Mouse (Mus musculus) Patski (cell line): Measurements from ENCODE around the gene Cuedc2. TPM values are rescaled to one million over a fixed set of nuclear protein-coding genes. Genes with fewer than 3 reads are reported as not detected.

Experiments used
- ATAC-seq: fragments of 100-300 bp; one replicate; pipeline ENCODE4 v1.8.0; 2021
- CTCF ChIA-PET: fragments of 350-600 bp; sonication (Branson Sonifier 250); formaldehyde crosslinking; loops from one replicate; lab custom pipeline; 2022; ENCODE audit warnings: inconsistent platforms; lab: Charles Lee
- POLR2A ChIA-PET: fragments of 350-600 bp; sonication (Branson Sonifier 250); formaldehyde crosslinking; loops from one replicate; lab custom pipeline; 2022; ENCODE audit warnings: antibody characterized with exemption, inconsistent platforms; lab: Charles Lee
- DNase-seq: peaks from one replicate; pipeline ENCODE4 v3.0.0-alpha.2; 2011; ENCODE audit warnings: low read depth, low spot score
- H3K27me3 ChIP-seq: fragments of 371-371 bp; one replicate; pipeline ENCODE4 v1.5.1; 2021
- CTCF ChIP-seq: fragments of 100-300 bp; IDR thresholded peaks from one replicate; pipeline ENCODE4 v1.5.1; 2021
- in situ Hi-C: fragments of 300-500 bp; cut with MboI; formaldehyde crosslinking; loops from 3 replicates; pipeline ENCODE4 v1.11.1; 2018; ENCODE audit warnings: low pct_unique_long_range_greater_than_20kb, mixed read lengths
- polyA plus RNA-seq: library from polyadenylated mRNA; unstranded; gene quantifications from one replicate; pipeline ENCODE4 v1.2.3, GENCODE M21; 2021

Gene Cuedc2
- polyA plus RNA-seq, 1 experiment from 2014 or later: 264 TPM

- peaks cover 14% of the 10 kb centered on the region for H3K27me3 ChIP-seq
- TF ChIP-seq CTCF: no peak
- DNase-seq: no peak
- ATAC-seq: no peak
- in situ Hi-C loops: no loop called here
- ChIA-PET POLR2A (interaction anchor here (1.4 to 1.9 kb wide), 4 partner anchors 8 to 13 kb away, joined by 4 to 7 read pairs (median 5); partner anchors contain the start of gene Fbxl15), CTCF (interaction anchor here (0.8 to 1.1 kb wide), 3 partner anchors 9 to 13 kb away, joined by 3 read pairs; partner anchors contain the start of genes Fbxl15 and Nfkb2)
Observed at GRCm38 (mm10) chr19:46314872-46315742, 23.4 kb downstream of the Cuedc2 start.

GRCm38 (mm10) chr19:46314151-46314601 is 24.3 kb downstream of the Cuedc2 start:
- POLR2A ChIA-PET: interaction anchor here (0.6 to 1.9 kb wide), 4 partner anchors 8 to 14 kb away, joined by 3 to 7 read pairs (median 4); partner anchors contain the start of gene Fbxl15
- H3K27me3 ChIP-seq: peaks cover 14% of the 10 kb centered on the region
- ATAC-seq (no peak), DNase-seq (no peak)
- in situ Hi-C loops: no loop called here
- CTCF ChIA-PET: interaction anchor here (0.9 to 1.4 kb wide), 3 partner anchors 8 to 14 kb away, joined by 3 to 4 read pairs (median 3); partner anchors contain the start of gene Fbxl15
- no peak for TF ChIP-seq CTCF

GRCm38 (mm10) chr19:46313591-46313990 is 24.9 kb downstream of the Cuedc2 start:
- ATAC-seq (no peak), DNase-seq (no peak)
- H3K27me3 ChIP-seq: peaks cover 11% of the 10 kb centered on the region
- ChIA-PET POLR2A (interaction anchor here (0.6 kb wide), 1 partner anchor 9 kb away, joined by 3 read pairs; no protein-coding TSS in a partner anchor), CTCF (interaction anchor here (1.4 kb wide), 1 partner anchor 14 kb away, joined by 4 read pairs; the partner anchor contains the start of gene Fbxl15)
- TF ChIP-seq CTCF: no peak
- in situ Hi-C loops: no loop called here

- peaks cover 9% of the 10 kb centered on the region for H3K27me3 ChIP-seq
- DNase-seq: no peak
Observed at GRCm38 (mm10) chr19:46313116-46313515, 25.4 kb downstream of the Cuedc2 start.

GRCm38 (mm10) chr19:46312566-46312965 is 25.9 kb downstream of the Cuedc2 start:
- no peak for ATAC-seq
- in situ Hi-C loops: no loop called here
- ChIA-PET CTCF (interaction anchor here (1.4 kb wide), 1 partner anchor 15 kb away, joined by 4 read pairs; the partner anchor contains the start of gene Fbxl15), POLR2A (no interaction called here)
- no peak for TF ChIP-seq CTCF
- no peak for DNase-seq
- H3K27me3 ChIP-seq: peaks cover 9% of the 10 kb centered on the region

More at GRCm38 (mm10) chr19:46313116-46313515, 25.4 kb downstream of the Cuedc2 start:
- CTCF ChIA-PET: interaction anchor here (1.4 kb wide), 1 partner anchor 15 kb away, joined by 4 read pairs; the partner anchor contains the start of gene Fbxl15
- TF ChIP-seq CTCF: no peak
- POLR2A ChIA-PET: no interaction called here
- no peak for ATAC-seq
- in situ Hi-C loops: no loop called here

- no peak for TF ChIP-seq CTCF
Observed at GRCm38 (mm10) chr19:46311341-46311740, 27.2 kb downstream of the Cuedc2 start.

GRCm38 (mm10) chr19:46310312-46310865 is 28.1 kb downstream of the Cuedc2 start:
- CTCF ChIA-PET: interaction anchor here (1.2 to 2.2 kb wide), 3 partner anchors 18 to 46 kb away, joined by 3 to 8 read pairs (median 4); partner anchors contain the start of gene Fbxl15
- TF ChIP-seq CTCF: no peak
- in situ Hi-C loops: no loop called here
- DNase-seq: no peak
- POLR2A ChIA-PET: interaction anchor here (1.4 kb wide), 1 partner anchor 9 kb away, joined by 4 read pairs; no protein-coding TSS in a partner anchor
- H3K27me3 ChIP-seq: no peaks in the 10 kb centered on the region
- ATAC-seq: no peak

More at GRCm38 (mm10) chr19:46311341-46311740, 27.2 kb downstream of the Cuedc2 start:
- DNase-seq (no peak), ATAC-seq (no peak)
- in situ Hi-C loops: no loop called here
- POLR2A ChIA-PET: interaction anchor here (1.4 kb wide), 1 partner anchor 9 kb away, joined by 4 read pairs; no protein-coding TSS in a partner anchor
- CTCF ChIA-PET: no interaction called here
- H3K27me3 ChIP-seq: no peaks in the 10 kb centered on the region

GRCm38 (mm10) chr19:46309651-46310305 is 28.7 kb downstream of the Cuedc2 start:
- TF ChIP-seq CTCF: no peak
- DNase-seq (no peak), ATAC-seq (no peak)
- in situ Hi-C loops: no loop called here
- CTCF ChIA-PET: interaction anchor here (0.7 to 2.2 kb wide), 6 partner anchors 9 to 234 kb away, joined by 3 to 8 read pairs (median 4); partner anchors contain the start of genes Fbxl15 and Nolc1
- POLR2A ChIA-PET: interaction anchor here (0.6 to 1.4 kb wide), 2 partner anchors 10 to 756 kb away, joined by 3 to 4 read pairs; no protein-coding TSS in a partner anchor
- no peaks in the 10 kb centered on the region for H3K27me3 ChIP-seq

- in situ Hi-C loops: no loop called here
- DNase-seq (no peak), ATAC-seq (no peak)
- POLR2A ChIA-PET: interaction anchor here (0.6 kb wide), 1 partner anchor 757 kb away, joined by 3 read pairs; no protein-coding TSS in a partner anchor
- CTCF ChIA-PET: interaction anchor here (0.7 to 2.2 kb wide), 6 partner anchors 10 to 233 kb away, joined by 3 to 8 read pairs (median 4); partner anchors contain the start of genes Fbxl15 and Nolc1
- no peaks in the 10 kb centered on the region for H3K27me3 ChIP-seq
- no peak for TF ChIP-seq CTCF
Observed at GRCm38 (mm10) chr19:46308706-46309435, 29.6 kb downstream of the Cuedc2 start.
